Mouse (Mus musculus): ENCODE results near the gene Capn8. TPM values are rescaled to one million over a fixed set of nuclear protein-coding genes. Genes with fewer than 3 reads are reported as not detected.
"Not testable (repeated sequence)": the region's sequence is repeated elsewhere in the genome, so short reads cannot be mapped to it uniquely, and the experiment has no call there.

Capn8 gene
- total RNA-seq, 2 experiments from 2014 or later = not detected

GRCm38 (mm10) chr1:182609701-182610335 is 45.0 kb downstream of the Capn8 start:
- peak; percentile 65 for ATAC-seq (replicated peaks; ENCODE audit: poor library complexity)

DNA sequence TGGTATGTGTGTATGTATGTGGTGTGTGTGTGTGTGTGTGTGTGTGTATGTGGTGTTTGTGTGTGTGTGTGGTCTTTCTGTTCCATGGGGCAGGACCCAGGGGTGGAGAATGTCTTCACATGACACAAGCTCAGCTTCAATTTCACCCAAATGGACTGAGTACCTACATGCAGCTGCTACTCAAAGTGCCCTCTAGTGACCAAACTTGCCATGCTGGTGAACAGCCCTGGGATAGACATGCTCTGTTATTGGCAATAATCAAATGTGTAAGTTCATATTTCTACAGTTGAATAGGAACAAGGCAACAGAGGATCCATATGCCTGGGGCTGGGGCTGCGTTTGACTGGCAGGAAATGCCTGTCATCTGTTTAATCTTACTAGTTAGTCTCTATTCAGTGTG is 50.7 kb downstream of the Capn8 start:
- no peak for ATAC-seq (replicated peaks; ENCODE audit: poor library complexity)

DNA sequence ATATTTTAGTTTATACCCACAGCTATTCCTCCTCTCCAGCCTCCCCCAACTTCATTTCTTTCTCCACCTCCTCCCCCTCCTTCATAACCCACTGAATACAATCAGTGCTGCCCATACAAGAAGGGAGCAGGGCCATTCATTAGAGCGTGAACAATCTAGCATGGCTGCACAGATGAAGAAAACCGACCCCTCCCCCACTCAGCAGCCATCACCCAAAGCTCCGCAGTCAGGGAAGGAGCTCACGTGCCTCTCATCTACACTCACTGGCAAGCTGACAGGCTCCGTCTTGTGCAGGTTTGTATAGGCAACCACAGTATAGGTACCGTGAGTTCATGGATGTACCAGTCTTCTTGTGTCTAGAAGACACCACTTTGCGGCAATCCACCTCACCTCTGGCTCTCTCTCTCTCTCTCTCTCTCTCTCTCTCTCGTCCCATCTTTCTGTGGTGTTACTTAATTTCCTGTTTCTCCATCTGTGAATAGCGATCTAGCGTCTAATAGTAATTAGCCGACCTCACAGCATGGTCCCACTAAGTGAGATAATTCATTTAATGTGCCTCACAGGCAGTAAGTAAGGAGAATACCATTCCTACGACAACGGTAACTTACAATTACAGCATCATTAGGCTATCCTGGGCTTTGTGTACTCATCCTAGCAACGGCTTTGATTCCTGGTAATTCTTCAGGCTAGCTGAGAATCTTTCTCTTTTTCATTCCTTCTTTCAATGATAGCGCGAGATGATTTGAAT is 53.6 kb downstream of the Capn8 start:
- no peak for ATAC-seq (replicated peaks; ENCODE audit: poor library complexity)

- ATAC-seq (replicated peaks; ENCODE audit: poor library complexity) = no peak
Measured at GRCm38 (mm10) chr1:182620470-182620869, 55.7 kb downstream of the Capn8 start.

DNA sequence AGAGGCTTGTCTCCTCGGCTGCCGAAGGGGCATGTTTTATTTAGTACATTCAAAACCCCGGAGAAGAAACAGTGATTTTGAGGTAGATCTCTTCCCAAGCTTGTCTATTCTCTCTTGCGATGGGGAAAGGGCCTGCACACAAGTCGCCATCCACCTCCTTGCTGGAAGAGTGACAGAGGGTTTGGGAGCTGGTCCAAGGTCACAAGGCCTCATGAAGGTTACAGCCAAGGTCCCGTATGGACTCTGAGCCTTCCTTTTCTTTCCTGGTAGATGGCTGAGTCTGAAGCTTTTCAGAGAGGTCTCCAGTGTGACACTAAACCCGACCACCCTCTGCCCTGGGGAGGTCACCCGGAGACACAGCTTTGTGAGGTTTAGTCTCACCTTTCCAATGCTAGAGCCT is 56.4 kb downstream of the Capn8 start:
- no peak for ATAC-seq (replicated peaks; ENCODE audit: poor library complexity)

DNA sequence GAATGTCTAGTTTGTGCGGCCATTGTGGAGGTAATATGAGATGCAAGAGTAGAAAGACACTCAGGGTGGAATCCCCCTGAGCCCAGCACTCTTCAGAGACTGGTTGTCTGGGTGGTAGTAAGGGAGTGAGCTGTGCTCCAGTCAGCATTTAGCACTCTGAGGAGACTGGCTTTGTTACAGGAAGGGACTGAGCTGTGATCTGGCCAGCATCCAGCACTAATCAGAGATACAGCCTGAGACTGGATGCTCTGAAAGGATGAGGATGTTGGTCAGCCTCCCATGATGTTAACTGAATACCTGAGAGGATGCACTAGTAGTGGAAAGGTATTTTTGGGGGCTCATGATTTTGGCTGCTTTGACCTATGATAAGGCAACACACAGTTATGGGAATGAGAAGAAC is 61.4 kb downstream of the Capn8 start:
- no peak for ATAC-seq (replicated peaks; ENCODE audit: poor library complexity)

DNA sequence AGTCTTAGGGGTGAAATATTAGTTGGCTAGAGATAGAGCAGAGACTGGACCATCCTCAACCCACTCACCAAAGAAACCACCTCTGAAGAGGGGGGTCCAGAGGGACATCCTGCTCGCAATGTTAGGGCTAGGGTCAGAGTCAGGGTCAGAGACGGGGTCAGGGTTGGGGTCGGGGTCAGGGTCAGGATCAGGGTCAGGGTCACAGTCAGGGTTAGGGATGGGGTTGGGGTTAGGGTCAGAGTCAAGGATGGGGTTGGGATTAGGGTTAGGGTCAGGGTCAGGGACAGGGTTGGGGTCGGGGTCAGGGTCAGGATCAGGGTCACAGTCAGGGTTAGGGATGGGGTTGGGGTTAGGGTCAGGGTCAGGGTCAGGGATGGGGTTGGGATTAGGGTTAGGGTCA is 64.4 kb downstream of the Capn8 start:
- ATAC-seq (replicated peaks; ENCODE audit: poor library complexity) = no peak

GRCm38 (mm10) chr1:182633712-182634294 is 69.0 kb downstream of the Capn8 start:
- ATAC-seq (replicated peaks; ENCODE audit: poor library complexity) = peak; percentile 91

DNA sequence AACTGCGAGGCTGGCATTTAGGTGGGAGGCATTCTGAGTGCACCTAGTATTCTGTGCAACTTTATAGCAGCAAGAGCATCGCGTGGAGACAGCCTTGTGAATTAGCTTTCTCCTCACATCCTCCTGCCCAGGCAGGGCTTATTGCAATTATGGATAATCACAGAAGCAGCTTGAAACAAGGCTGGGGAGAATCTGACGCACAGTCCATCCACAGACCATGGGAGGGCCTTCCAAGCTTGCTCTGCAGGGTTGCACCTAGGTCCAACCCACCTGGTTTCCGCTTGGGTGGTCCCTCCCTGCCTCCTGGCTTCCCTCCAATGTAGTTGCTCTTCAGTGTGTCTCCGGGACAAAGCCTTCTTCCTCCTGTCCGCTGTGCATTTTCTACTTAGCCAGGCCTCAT is 74.2 kb downstream of the Capn8 start:
- no peak for ATAC-seq (replicated peaks; ENCODE audit: poor library complexity)

GRCm38 (mm10) chr1:182639456-182639855 is 74.6 kb downstream of the Capn8 start:
- ATAC-seq (replicated peaks; ENCODE audit: poor library complexity) = no peak

DNA sequence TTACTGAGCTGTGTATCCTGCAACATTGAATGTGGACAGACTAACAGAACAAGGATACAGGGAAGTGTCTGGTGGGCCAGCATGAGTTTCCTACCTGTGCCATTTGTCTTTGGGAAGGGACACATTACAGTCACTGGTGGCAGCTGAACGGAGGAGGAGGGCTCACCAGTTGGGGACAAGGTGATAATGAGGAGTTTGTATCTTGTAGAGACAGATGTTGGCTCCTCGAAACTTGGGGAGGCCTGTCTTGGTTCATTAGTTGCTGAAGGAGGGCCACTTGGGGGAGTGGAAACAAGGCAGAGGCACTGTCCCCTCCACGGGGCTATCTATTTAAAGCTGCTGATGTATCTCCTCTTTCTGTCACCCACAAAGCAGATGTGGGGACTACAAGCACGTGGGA is 75.3 kb downstream of the Capn8 start:
- ATAC-seq (replicated peaks; ENCODE audit: poor library complexity) = no peak

DNA sequence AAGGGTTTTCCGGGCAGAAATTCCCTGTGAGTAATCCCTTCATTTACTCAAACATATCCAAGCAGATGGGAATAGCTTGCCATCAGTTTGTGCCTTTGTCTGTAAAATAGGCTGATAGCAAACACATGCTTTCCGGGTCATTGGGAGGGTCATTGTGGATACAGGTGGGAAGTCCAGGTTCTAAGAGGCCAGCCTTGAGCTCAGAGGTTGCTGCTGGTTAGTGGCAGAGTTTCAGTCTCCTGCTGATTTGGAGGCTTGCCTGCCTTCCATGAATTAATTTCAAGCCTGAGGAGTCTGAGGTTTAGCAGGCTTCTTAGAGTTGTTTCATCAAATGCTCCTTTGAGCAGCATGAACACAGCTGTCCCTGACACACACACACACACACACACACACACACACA is 78.0 kb downstream of the Capn8 start:
- no peak for ATAC-seq (replicated peaks; ENCODE audit: poor library complexity)

DNA sequence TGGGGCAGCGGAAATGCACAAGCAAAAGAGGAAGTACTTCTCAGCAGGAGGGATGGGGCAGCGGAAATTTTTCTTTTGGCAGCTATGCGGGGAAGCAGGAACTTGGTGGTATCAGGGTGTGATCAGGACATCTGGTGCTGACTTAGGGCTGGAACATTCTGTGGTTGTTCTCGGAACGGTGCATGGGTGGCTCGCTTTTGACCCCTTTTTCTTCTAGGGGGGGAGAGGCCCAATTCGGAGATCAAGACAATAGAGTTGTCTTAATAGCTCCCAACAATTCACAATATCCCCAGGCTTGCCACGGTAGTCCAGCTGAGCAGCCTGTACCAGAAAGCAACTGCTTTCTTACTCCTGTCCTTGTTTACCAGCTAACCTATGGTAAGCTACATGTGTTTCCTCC is 79.6 kb downstream of the Capn8 start:
- not testable (repeated sequence) for ATAC-seq (replicated peaks; ENCODE audit: poor library complexity)

GRCm38 (mm10) chr1:182645211-182645668 is 80.4 kb downstream of the Capn8 start:
- ATAC-seq (replicated peaks; ENCODE audit: poor library complexity) = no peak

- ATAC-seq (replicated peaks; ENCODE audit: poor library complexity) = no peak
Measured at GRCm38 (mm10) chr1:182646796-182647195, 82.0 kb downstream of the Capn8 start.

DNA sequence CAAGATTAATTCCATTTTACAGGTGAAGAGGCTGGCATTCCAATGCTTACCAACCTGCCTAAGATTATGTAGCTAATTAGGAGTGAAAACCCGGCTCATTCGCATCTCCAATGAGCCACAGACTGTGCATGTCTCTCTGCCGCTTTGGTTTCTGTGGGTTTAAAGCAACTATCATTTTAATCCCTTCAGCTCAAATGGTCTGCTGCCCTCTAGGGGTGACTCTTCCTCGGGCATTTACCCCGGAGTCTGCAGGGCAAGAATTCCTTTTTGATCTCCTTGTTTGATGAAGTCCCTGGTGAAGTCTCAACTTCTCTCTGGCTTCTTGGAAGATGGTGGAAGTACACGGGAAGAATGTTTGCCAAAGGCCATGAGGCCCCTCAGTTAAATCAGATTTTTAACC is 93.0 kb downstream of the Capn8 start:
- ATAC-seq (replicated peaks; ENCODE audit: poor library complexity) = peak; percentile 77

DNA sequence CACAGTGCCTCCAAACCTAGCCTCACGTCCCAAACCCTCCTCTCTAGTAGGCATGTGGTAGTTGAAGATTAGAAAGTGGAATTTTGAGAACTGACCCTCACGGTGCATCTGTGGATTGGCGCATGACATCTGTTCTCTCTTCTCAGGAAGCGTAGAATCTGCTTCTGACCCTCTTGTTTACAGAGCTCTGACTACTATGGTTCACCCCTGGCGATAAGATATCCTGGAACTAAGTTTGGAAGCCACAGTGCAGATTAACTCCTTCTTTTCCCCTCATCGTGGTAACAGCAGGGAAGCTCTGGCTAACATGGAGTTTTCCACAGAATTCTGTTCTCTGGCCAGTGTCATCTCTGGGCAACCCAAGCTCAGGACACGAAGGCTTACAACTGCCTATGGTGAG is 95.6 kb downstream of the Capn8 start:
- ATAC-seq (replicated peaks; ENCODE audit: poor library complexity) = no peak

- ATAC-seq (replicated peaks; ENCODE audit: poor library complexity) = no peak
Measured at GRCm38 (mm10) chr1:182663671-182664070, 98.9 kb downstream of the Capn8 start.

GRCm38 (mm10) chr1:182664841-182665240 is 100.0 kb downstream of the Capn8 start:
- ATAC-seq (replicated peaks; ENCODE audit: poor library complexity) = no peak

- no peak for ATAC-seq (replicated peaks; ENCODE audit: poor library complexity)
Measured at GRCm38 (mm10) chr1:182667281-182667680, 102.5 kb downstream of the Capn8 start.

- ATAC-seq (replicated peaks; ENCODE audit: poor library complexity) = no peak
Measured at GRCm38 (mm10) chr1:182669741-182670140, 104.9 kb downstream of the Capn8 start.
